Comparison of ENCODE assay signal across 14 mouse cellular contexts in genomic region chr2:92772623-92773022, GRCm38 (mm10).
DNase-seq lines count a peak whose midpoint lies in the region; ATAC-seq lines count a peak whose summit lies in the region.
"Had no signal": no experiment of that assay in that cellular context is flagged by ENCODE, and none has a peak within 500 bp of the region (broad histone marks: within the 10 kb centered on the region; RNA-seq: fewer than 3 reads in every experiment).

No protein-coding gene starts in this region.

- H3K9ac ChIP-seq in hindbrain, embryonic 16.5 days (ENCODE audit: low read depth, low read length), result no peak overlapping the region
- H3K9ac ChIP-seq in hindbrain, embryonic 11.5 days (ENCODE audit: low read depth, low read length), result no peak overlapping the region
- H3K9ac ChIP-seq: embryonic facial prominence, embryonic 13.5 days; hindbrain, embryonic 14.5 days; liver, embryonic 13.5 days; neural tube, embryonic 15.5 days had no signal

- no peaks in the 10 kb centered on the region; the same call in 1 of the 2 replicates for H3K4me1 ChIP-seq in hindbrain, embryonic 16.5 days (ENCODE audit: control insufficient read depth, insufficient read depth, low read depth, low read length)
- no peaks in the 10 kb centered on the region for H3K4me1 ChIP-seq in hindbrain, embryonic 11.5 days (replicated peaks; ENCODE audit: control insufficient read depth, insufficient read depth, low read length)
- H3K4me1 ChIP-seq: embryonic facial prominence, embryonic 13.5 days; liver, embryonic 13.5 days; neural tube, embryonic 15.5 days had no signal

- no peak overlapping the region for H3K4me3 ChIP-seq in hindbrain, embryonic 16.5 days (ENCODE audit: low read length)
- H3K4me3 ChIP-seq in hindbrain, embryonic 11.5 days (ENCODE audit: low read depth, low read length), result no peak overlapping the region
- H3K4me3 ChIP-seq: embryonic facial prominence, embryonic 13.5 days; liver, embryonic 13.5 days; neural tube, embryonic 15.5 days had no signal

- H3K27ac ChIP-seq in hindbrain, embryonic 16.5 days (ENCODE audit: low read depth, low read length), result peak overlapping the region; percentile 37
- H3K27ac ChIP-seq in hindbrain, embryonic 11.5 days (ENCODE audit: low read depth, low read length), result no peak overlapping the region
- H3K27ac ChIP-seq: embryonic facial prominence, embryonic 13.5 days; hindbrain, embryonic 14.5 days; liver, embryonic 13.5 days; neural tube, embryonic 15.5 days had no signal

- H3K27me3 ChIP-seq in hindbrain, embryonic 16.5 days (replicated peaks; ENCODE audit: control insufficient read depth, insufficient read depth, low read length), result no peaks in the 10 kb centered on the region
- no peaks in the 10 kb centered on the region for H3K27me3 ChIP-seq in hindbrain, embryonic 11.5 days (ENCODE audit: control insufficient read depth, insufficient read depth, low read length)
- H3K27me3 ChIP-seq: embryonic facial prominence, embryonic 13.5 days; liver, embryonic 13.5 days; neural tube, embryonic 15.5 days had no signal

- H3K36me3 ChIP-seq in hindbrain, embryonic 16.5 days (ENCODE audit: control insufficient read depth, insufficient read depth, low read length), result no peaks in the 10 kb centered on the region
- no peaks in the 10 kb centered on the region for H3K36me3 ChIP-seq in hindbrain, embryonic 11.5 days (ENCODE audit: control insufficient read depth, insufficient read depth, low read length)
- H3K36me3 ChIP-seq: embryonic facial prominence, embryonic 13.5 days; liver, embryonic 13.5 days; neural tube, embryonic 15.5 days had no signal

- H3K9me3 ChIP-seq in hindbrain, embryonic 16.5 days (ENCODE audit: control insufficient read depth, low read length), result no peaks in the 10 kb centered on the region
- H3K9me3 ChIP-seq in hindbrain, embryonic 11.5 days (ENCODE audit: control insufficient read depth, low read length), result no peaks in the 10 kb centered on the region; the same call in 1 of the 2 replicates
- H3K9me3 ChIP-seq: embryonic facial prominence, embryonic 13.5 days; liver, embryonic 13.5 days; neural tube, embryonic 15.5 days had no signal

- H3K4me2 ChIP-seq in hindbrain, embryonic 16.5 days (ENCODE audit: low read length), result no peak overlapping the region
- no peak overlapping the region for H3K4me2 ChIP-seq in hindbrain, embryonic 11.5 days (replicated peaks; ENCODE audit: low read depth, low read length)
- H3K4me2 ChIP-seq: embryonic facial prominence, embryonic 13.5 days; hindbrain, embryonic 14.5 days; liver, embryonic 13.5 days; neural tube, embryonic 15.5 days had no signal

- 63% methylated on average over 7 of the region's 7 CpGs for WGBS in hindbrain, embryonic 16.5 days
- WGBS in hindbrain, embryonic 11.5 days, result 86% methylated on average over 7 of the region's 7 CpGs

- peak; percentile 61 for ATAC-seq in hindbrain, embryonic 16.5 days
- no peak for ATAC-seq in hindbrain, embryonic 11.5 days (ENCODE audit: low FRiP score)

- no peak for DNase-seq in hindbrain, embryonic 11.5 days (ENCODE audit: low spot score)
- DNase-seq in brain, embryonic 18.5 days (ENCODE audit: low read depth, low spot score), result peak; percentile 43
- peak; percentile 90 to 93 for DNase-seq in cerebellum, postnatal 10 days
- DNase-seq in layer of hippocampus, postnatal 10 days (ENCODE audit: low spot score in 2 of 2), result peak; percentile 49 to 51
- DNase-seq in gastrocnemius, adult 8-10 months (ENCODE audit: low spot score in 2 of 2), result no peak
- no peak for DNase-seq in kidney, postnatal 10 days
- DNase-seq: adrenal gland, adult 8-10 months; kidney, postnatal 25 days; liver, embryonic 13.5 days; thymus, postnatal 25 days had no signal

Comparison
In these comparisons a context has a peak if more than half of its experiments do, and no peak if none do; other contexts are left out.
1. DNase-seq: peak in brain, embryonic 18.5 days (single experiment), cerebellum, postnatal 10 days (2 of 2) and layer of hippocampus, postnatal 10 days (2 of 2); none in hindbrain, embryonic 11.5 days (single experiment), gastrocnemius, adult 8-10 months (0 of 2) and kidney, postnatal 10 days (single experiment).